ENCODE assay signal across 23 mouse cellular contexts in the genomic region with DNA sequence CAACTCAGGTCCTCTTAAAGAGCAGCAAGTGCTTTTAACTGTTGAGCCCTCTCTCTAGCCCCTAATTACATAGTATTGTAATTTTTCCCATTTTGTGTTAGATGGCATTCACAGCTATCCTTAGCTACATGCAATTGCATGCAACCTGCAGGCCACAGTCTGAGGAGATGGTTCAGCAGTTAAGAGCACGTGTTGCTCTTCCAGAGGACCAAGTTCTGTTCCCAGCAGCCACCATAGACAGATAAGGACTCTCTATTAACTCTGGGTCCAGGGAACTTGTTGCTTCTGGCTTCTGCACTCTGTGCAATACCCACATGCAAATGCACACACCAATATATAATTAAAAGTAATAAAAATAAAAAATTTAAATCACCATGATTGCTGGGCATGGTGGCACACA. TPM values are rescaled to one million over a fixed set of nuclear protein-coding genes. Genes with fewer than 3 reads are reported as not detected.
DNase-seq lines count a peak whose midpoint lies in the region; ATAC-seq and TF ChIP-seq lines count a peak whose summit lies in the region.
"Had no signal": no experiment of that assay in that cellular context is flagged by ENCODE, and none has a peak within 500 bp of the region (broad histone marks: within the 10 kb centered on the region; RNA-seq: fewer than 3 reads in every experiment).

No protein-coding gene starts in this region.

- DNase-seq in forebrain, embryonic 10.5 days (ENCODE audit: extremely low spot score, low spot score): no peak
- DNase-seq in thymus, adult 2 months: no peak
- no peak for DNase-seq in thymus, postnatal 14 days
- no peak for DNase-seq in heart, adult 11 months
- DNase-seq: cerebellum, adult 11 months; cerebellum, adult 2 months; cerebellum, adult 9-11 months; cerebellum, postnatal 25 days; gastrocnemius, adult 2 months; gastrocnemius, postnatal 14 days had no signal

- no peak overlapping the region for H3K4me2 ChIP-seq in forebrain, embryonic 15.5 days (replicated peaks)

- no peak for ATAC-seq in forebrain, embryonic 15.5 days (replicated peaks)
- ATAC-seq: forebrain, embryonic 16.5 days; hindbrain, embryonic 16.5 days; Patski had no signal

- H3K79me2 ChIP-seq in macrophage (ENCODE audit: inconsistent target): peaks cover 12% of the 10 kb centered on the region; the same call in 1 of the 2 replicates

- peaks cover 82% of the 10 kb centered on the region for H3K27me3 ChIP-seq in forebrain, embryonic 10.5 days (ENCODE audit: poor library complexity, severe bottlenecking)
- no peaks in the 10 kb centered on the region for H3K27me3 ChIP-seq in forebrain, embryonic 15.5 days
- no peaks in the 10 kb centered on the region for H3K27me3 ChIP-seq in thymus, adult 2 months (ENCODE audit: control insufficient read depth, insufficient read depth, low read length)
- H3K27me3 ChIP-seq: Patski had no signal

- no peaks in the 10 kb centered on the region for H3K36me3 ChIP-seq in forebrain, embryonic 10.5 days (replicated peaks)
- H3K36me3 ChIP-seq in forebrain, embryonic 15.5 days: no peaks in the 10 kb centered on the region
- H3K36me3 ChIP-seq in thymus, adult 2 months (ENCODE audit: control insufficient read depth, insufficient read depth, low read length): peaks cover 15% of the 10 kb centered on the region; the same call in 1 of the 2 replicates
- peaks cover 10% of the 10 kb centered on the region; the same call in 1 of the 2 replicates for H3K36me3 ChIP-seq in macrophage (ENCODE audit: inconsistent target)
- H3K36me3 ChIP-seq: embryonic facial prominence, embryonic 12.5 days; embryonic facial prominence, embryonic 15.5 days; forebrain, embryonic 12.5 days; heart, embryonic 12.5 days; heart, embryonic 15.5 days; hindbrain, embryonic 10.5 days; hindbrain, embryonic 13.5 days had no signal

- H3K9me3 ChIP-seq in forebrain, embryonic 10.5 days: no peaks in the 10 kb centered on the region
- H3K9me3 ChIP-seq in forebrain, embryonic 15.5 days: no peaks in the 10 kb centered on the region
- H3K9me3 ChIP-seq: embryonic facial prominence, embryonic 12.5 days; embryonic facial prominence, embryonic 15.5 days; forebrain, embryonic 12.5 days; heart, embryonic 12.5 days; heart, embryonic 15.5 days; hindbrain, embryonic 10.5 days; hindbrain, embryonic 13.5 days had no signal

- no peak for TF ChIP-seq CTCF in thymus, adult 2 months (IDR thresholded peaks at IDR 0.05; ENCODE audit: borderline replicate concordance, control insufficient read depth, extremely low read depth, insufficient read depth, low read length, poor library complexity)

- peaks cover 37% of the 10 kb centered on the region for H3K4me1 ChIP-seq in forebrain, embryonic 10.5 days
- peaks cover 17% of the 10 kb centered on the region for H3K4me1 ChIP-seq in forebrain, embryonic 15.5 days
- peaks cover 61% of the 10 kb centered on the region for H3K4me1 ChIP-seq in thymus, adult 2 months (replicated peaks; ENCODE audit: control insufficient read depth, insufficient read depth, low read length)

- H3K9ac ChIP-seq in forebrain, embryonic 15.5 days (replicated peaks): no peak overlapping the region
- H3K9ac ChIP-seq: embryonic facial prominence, embryonic 12.5 days; embryonic facial prominence, embryonic 15.5 days had no signal

- TF ChIP-seq POLR2A in thymus, adult 2 months (IDR thresholded peaks at IDR 0.05; ENCODE audit: control insufficient read depth, extremely low read depth, insufficient read depth, low read length, poor library complexity): no peak

- H3K4me3 ChIP-seq in forebrain, embryonic 10.5 days: 0 out of 2 replicates have a peak overlapping the region, but pooled peaks have one; percentile 62
- H3K4me3 ChIP-seq in forebrain, embryonic 15.5 days: no peak overlapping the region
- no peak overlapping the region for H3K4me3 ChIP-seq in thymus, adult 2 months (ENCODE audit: control insufficient read depth, insufficient read depth, low read length)
- no peak overlapping the region for H3K4me3 ChIP-seq in macrophage (ENCODE audit: inconsistent target)

- no peak overlapping the region for H3K27ac ChIP-seq in forebrain, embryonic 10.5 days
- no peak overlapping the region for H3K27ac ChIP-seq in forebrain, embryonic 15.5 days (replicated peaks)
- peak overlapping the region; percentile 99 for H3K27ac ChIP-seq in thymus, adult 2 months (ENCODE audit: control insufficient read depth, insufficient read depth, low read length)
- peak overlapping the region; percentile 43; the same call in 1 of the 2 replicates for H3K27ac ChIP-seq in macrophage
- H3K27ac ChIP-seq: embryonic facial prominence, embryonic 12.5 days; forebrain, embryonic 12.5 days; hindbrain, embryonic 13.5 days had no signal

- WGBS in forebrain, embryonic 10.5 days: 88% methylated on average over 1 of the region's 1 CpGs
- WGBS in forebrain, embryonic 15.5 days: 74% methylated on average over 1 of the region's 1 CpGs
- WGBS in thymus, adult 2 months: 70% methylated on average over 1 of the region's 1 CpGs
- 56% methylated on average over 1 of the region's 1 CpGs for WGBS in macrophage (ENCODE audit: missing documents)

RNA-seq across cellular contexts. Expression of a gene that starts 0.7 kb away (rescaled TPM):
- 15.2 and 17.6 TPM in 2 replicates for polyA plus RNA-seq in forebrain, embryonic 10.5 days (2016; fragmentation: Nextera tagmentation; extraction: Ambion mirVana)
- 6.9 and 7.0 TPM in 2 replicates for polyA plus RNA-seq in forebrain, embryonic 15.5 days (2015; fragmentation: Nextera tagmentation; extraction: Ambion mirVana)
- polyA plus RNA-seq in thymus, adult 2 months (2012; rRNA removed): 181 and 217 TPM in 2 replicates
- 1,000 to 10,000 TPM in 2 of 26 experiments, 100 to 1,000 TPM in 20, 10 to 100 TPM in 4; 31.1 to 1,259 (median 293) TPM for total RNA-seq in macrophage (2018; cell fraction: chromatin; rRNA removed)
- 100 to 1,000 TPM in 11 of 26 experiments, 10 to 100 TPM in 15; 31.4 to 249 (median 89.3) TPM for total RNA-seq in macrophage (2018; cell fraction: cytosol; rRNA removed)
- total RNA-seq in macrophage (2018; cell fraction: nucleus; rRNA removed): 1,000 to 10,000 TPM in 4 of 26 experiments, 100 to 1,000 TPM in 18, 10 to 100 TPM in 4; 16.7 to 1,412 (median 497) TPM
- polyA plus RNA-seq in macrophage (2018): 5.0 to 99.1 TPM (median 38.4 TPM) in 3 replicates

RNA-seq across cellular contexts. Expression of a gene that starts 10.4 kb away (rescaled TPM):
- 0.11 and 0.16 TPM in 2 replicates for polyA plus RNA-seq in forebrain, embryonic 10.5 days (2016; fragmentation: Nextera tagmentation; extraction: Ambion mirVana)
- 0.65 and 0.89 TPM in 2 replicates for polyA plus RNA-seq in forebrain, embryonic 15.5 days (2015; fragmentation: Nextera tagmentation; extraction: Ambion mirVana)
- 77.5 and 94.1 TPM in 2 replicates for polyA plus RNA-seq in thymus, adult 2 months (2012; rRNA removed)
- total RNA-seq in macrophage (2018; cell fraction: chromatin; rRNA removed): 10 to 100 TPM in 20 of 26 experiments, 1 to 10 TPM in 6; 4.1 to 53.3 (median 21.2) TPM
- total RNA-seq in macrophage (2018; cell fraction: cytosol; rRNA removed): 10 to 100 TPM in 12 of 26 experiments, 1 to 10 TPM in 14; 4.8 to 18.4 (median 9.6) TPM
- 10 to 100 TPM in 22 of 26 experiments, 1 to 10 TPM in 4; 6.7 to 40.2 (median 15.5) TPM for total RNA-seq in macrophage (2018; cell fraction: nucleus; rRNA removed)
- 13.4 to 21.7 TPM (median 14.8 TPM) in 3 replicates for polyA plus RNA-seq in macrophage (2018)

RNA-seq across cellular contexts. Expression of a gene that starts 26.1 kb away (rescaled TPM):
- polyA plus RNA-seq in forebrain, embryonic 10.5 days (2016; fragmentation: Nextera tagmentation; extraction: Ambion mirVana): 5.3 and 6.0 TPM in 2 replicates
- polyA plus RNA-seq in forebrain, embryonic 15.5 days (2015; fragmentation: Nextera tagmentation; extraction: Ambion mirVana): 40.7 and 41.5 TPM in 2 replicates
- polyA plus RNA-seq in thymus, adult 2 months (2012; rRNA removed): 27.1 and 32.9 TPM in 2 replicates
- 10 to 100 TPM in 25 of 26 experiments, 1 to 10 TPM in 1; 7.5 to 54.0 (median 29.1) TPM for total RNA-seq in macrophage (2018; cell fraction: chromatin; rRNA removed)
- 1 to 10 TPM in 25 of 26 experiments, under 1 TPM in 1; 0.98 to 6.2 (median 3.1) TPM for total RNA-seq in macrophage (2018; cell fraction: cytosol; rRNA removed)
- total RNA-seq in macrophage (2018; cell fraction: nucleus; rRNA removed): 10 to 100 TPM in 25 of 26 experiments, 1 to 10 TPM in 1; 5.0 to 35.3 (median 19.2) TPM
- 0.52 to 3.0 TPM (median 1.7 TPM) in 3 replicates for polyA plus RNA-seq in macrophage (2018)
- total RNA-seq: common myeloid progenitor, adult 5-6 weeks had no signal

RNA-seq across cellular contexts. Expression of a gene that starts 29.8 kb away (rescaled TPM):
- 1,192 and 1,195 TPM in 2 replicates for polyA plus RNA-seq in forebrain, embryonic 10.5 days (2016; fragmentation: Nextera tagmentation; extraction: Ambion mirVana)
- 667 and 700 TPM in 2 replicates for polyA plus RNA-seq in forebrain, embryonic 15.5 days (2015; fragmentation: Nextera tagmentation; extraction: Ambion mirVana)
- 1,012 and 1,033 TPM in 2 replicates for polyA plus RNA-seq in thymus, adult 2 months (2012; rRNA removed)
- total RNA-seq in macrophage (2018; cell fraction: chromatin; rRNA removed): 100 to 1,000 TPM in 7 of 26 experiments, 10 to 100 TPM in 19; 45.2 to 275 (median 88.9) TPM
- total RNA-seq in macrophage (2018; cell fraction: cytosol; rRNA removed): 1,000 to 10,000 TPM; 1,148 to 2,667 (median 1,510) TPM
- 100 to 1,000 TPM; 164 to 346 (median 261) TPM for total RNA-seq in macrophage (2018; cell fraction: nucleus; rRNA removed)
- 1,810 to 2,012 TPM (median 1,833 TPM) in 3 replicates for polyA plus RNA-seq in macrophage (2018)

RNA-seq across cellular contexts. Expression of a gene that starts 56.6 kb away (rescaled TPM):
- polyA plus RNA-seq in forebrain, embryonic 10.5 days (2016; fragmentation: Nextera tagmentation; extraction: Ambion mirVana): 0.32 and 0.42 TPM in 2 replicates
- polyA plus RNA-seq in forebrain, embryonic 15.5 days (2015; fragmentation: Nextera tagmentation; extraction: Ambion mirVana): 2.9 and 3.2 TPM in 2 replicates
- polyA plus RNA-seq in thymus, adult 2 months (2012; rRNA removed): 0.50 and 0.55 TPM in 2 replicates
- 1 to 10 TPM in 15 of 26 experiments, under 1 TPM in 8, not detected in 3; 0.22 to 9.7 (median 3.6) TPM for total RNA-seq in macrophage (2018; cell fraction: chromatin; rRNA removed)
- total RNA-seq in macrophage (2018; cell fraction: cytosol; rRNA removed): 10 to 100 TPM in 8 of 26 experiments, 1 to 10 TPM in 6, under 1 TPM in 12; 0.33 to 13.7 (median 3.8) TPM
- total RNA-seq in macrophage (2018; cell fraction: nucleus; rRNA removed): 10 to 100 TPM in 4 of 26 experiments, 1 to 10 TPM in 10, under 1 TPM in 11, not detected in 1; 0.26 to 13.5 (median 3.5) TPM
- 3.4 to 15.5 TPM (median 9.6 TPM) in 3 replicates for polyA plus RNA-seq in macrophage (2018)
- total RNA-seq: common myeloid progenitor, adult 5-6 weeks had no signal

Comparison
In these comparisons a context has a peak if more than half of its experiments do, and no peak if none do; other contexts are left out.
1. H3K27ac ChIP-seq: peak in thymus, adult 2 months (single experiment) and macrophage (single experiment); none in forebrain, embryonic 10.5 days (single experiment) and forebrain, embryonic 15.5 days (single experiment).